Mouse (Mus musculus): ENCODE results near the gene Snta1.
A peak's percentile ranks its signal among the peaks of the same experiment; 100 is the strongest.

Snta1 gene

DNA sequence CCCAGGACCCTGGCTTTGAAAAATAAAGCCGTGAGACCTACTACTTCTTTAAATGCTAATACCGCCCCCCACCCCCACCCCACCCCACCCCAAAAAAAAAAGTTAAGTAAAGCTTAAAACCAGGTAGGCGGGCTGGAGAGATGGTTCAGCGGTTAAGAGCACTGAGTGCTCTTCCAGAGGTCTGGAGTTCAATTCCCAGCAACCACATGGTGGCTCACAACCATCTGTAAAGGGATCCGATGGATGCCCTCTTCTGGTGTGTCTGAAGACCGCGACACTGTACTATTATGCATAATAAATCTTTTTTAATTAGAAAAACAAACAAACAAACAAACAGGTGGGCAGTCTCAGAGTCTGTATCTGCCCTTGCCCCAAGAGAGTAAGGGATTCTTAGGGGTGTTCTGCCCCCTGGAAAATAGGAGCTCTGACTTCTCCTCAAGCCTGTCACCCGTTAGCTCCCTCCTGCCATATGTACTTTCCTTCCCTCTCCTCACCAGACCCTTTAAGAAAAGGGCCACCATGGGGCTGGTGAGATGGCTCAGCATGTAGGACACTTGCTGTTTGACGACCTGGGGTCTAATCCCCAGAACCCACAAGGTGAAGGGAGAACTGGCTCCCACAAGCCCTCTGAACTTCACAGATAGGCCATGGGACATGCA lies 34.9 kb downstream of the Snta1 start, which contains the start of gene Cdk5rap1:
Gene Cdk5rap1, minus strand, starts transcription at position 169 of the 659 bp plus-strand sequence.
- peak; percentile 21 for DNase-seq (ENCODE audit: low read depth, low spot score)

DNA sequence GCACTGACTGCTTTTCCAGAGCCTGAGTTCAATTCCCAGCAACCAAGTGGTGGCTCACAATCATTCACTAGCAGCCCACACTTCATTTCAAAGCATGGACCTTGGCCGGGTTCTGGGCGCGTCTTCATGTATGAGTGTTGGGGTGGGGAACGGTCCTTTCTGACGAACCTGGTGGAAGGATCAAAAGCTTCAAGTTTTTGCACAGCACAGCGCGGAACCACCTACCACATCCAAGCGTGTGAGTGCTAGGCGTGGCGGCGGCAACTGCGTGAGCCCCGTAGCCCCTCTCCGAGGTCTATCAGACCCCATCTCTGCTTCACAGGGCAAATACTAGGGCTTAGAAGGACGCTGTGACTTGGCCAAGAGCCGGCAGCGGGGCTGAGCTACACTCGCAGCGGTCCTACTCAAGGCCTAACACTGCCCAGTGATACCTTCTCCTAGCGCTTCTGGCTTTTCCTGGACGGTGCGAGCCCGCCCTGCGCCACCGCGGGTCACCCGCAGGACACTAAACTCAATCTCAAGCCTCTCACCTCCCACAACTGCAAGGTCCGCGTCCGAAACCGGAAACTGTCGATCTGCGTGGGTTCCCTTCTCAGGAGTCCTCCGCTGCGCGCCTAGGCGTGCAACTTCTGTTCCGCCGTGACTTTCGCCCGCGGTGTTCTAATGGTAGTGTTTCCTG lies 35.6 kb downstream of the Snta1 start:
- DNase-seq (ENCODE audit: low read depth, low spot score) = peak; percentile 88

DNA sequence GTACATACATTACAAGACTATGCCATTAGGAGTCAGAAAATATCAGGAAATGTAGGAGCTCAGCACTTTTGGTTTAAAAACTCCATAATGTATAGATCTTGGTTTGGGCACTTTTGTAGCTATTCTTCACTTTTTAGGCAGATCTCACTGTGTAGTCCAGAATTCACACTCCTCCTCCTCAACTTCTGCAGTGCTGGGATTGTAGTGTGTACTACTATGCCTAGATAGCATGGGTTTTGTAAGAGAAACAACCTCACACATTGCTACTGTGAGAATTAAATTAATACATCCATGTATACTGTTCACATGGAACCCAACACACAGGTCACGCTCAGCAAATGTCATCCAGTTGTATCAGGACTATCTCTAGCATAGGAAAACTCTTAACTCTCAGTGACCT lies 40.4 kb downstream of the Snta1 start:
- no peak for DNase-seq (ENCODE audit: low read depth, low spot score)

DNA sequence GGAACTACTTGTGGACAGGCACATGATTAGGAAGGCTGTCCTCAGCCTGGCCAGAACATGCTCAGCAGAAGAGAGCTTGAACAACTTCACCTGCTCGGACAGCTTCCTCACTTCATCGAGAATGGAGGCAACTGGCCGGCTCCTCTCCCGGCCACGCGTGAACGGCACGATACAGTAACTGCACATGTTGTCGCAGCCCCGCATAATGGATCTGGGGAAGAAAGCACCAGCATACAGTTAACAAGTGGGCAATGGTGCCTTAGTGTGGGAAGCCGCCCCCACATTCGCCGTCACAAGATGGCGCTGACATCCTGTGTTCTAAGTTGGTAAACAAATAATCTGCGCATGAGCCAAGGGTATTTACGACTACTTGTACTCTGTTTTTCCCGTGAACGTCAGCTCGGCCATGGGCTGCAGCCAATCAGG lies 53.9 kb downstream of the Snta1 start:
- peak; percentile 63 for DNase-seq (ENCODE audit: low read depth, low spot score)

DNA sequence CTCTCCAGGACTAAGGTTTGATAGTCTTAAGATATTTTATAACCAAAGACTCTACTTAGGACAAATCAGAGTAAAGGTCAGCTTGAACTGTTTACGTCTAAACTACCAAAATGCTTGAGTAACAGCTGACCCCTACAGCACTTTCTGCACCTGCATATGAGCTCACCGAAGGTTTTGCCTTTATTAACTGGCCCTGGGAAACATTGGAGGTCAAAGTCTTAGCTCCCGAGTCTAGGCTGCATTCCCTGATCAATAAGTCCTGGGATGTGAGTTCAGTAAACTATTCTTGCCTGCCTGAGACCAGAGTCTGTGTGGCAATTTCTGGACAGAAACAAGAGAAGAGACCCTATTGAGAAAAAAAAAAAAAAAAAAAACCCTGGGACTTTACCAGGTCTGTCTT lies 59.7 kb downstream of the Snta1 start:
- DNase-seq (ENCODE audit: low read depth, low spot score) = no peak

DNA sequence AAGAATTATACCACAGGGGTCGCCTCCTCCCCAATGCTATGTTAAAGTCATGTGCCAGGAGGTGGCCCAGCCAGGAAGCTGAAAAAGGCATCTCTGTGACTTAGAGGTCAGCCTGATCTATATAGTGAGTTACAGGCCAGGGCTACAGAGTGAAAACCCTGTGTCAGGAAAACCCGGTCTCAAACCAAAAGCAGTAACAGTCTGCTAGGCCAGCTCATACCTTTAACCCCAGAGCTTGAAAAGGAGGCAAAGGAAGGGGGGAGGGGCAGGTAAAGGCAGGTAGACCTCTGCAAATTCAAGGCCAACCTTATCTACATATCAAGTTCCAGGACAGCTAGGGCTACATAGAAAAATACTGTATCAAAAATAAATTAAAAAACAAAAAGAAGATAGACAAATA lies 68.5 kb downstream of the Snta1 start:
- no peak for DNase-seq (ENCODE audit: low read depth, low spot score)

DNA sequence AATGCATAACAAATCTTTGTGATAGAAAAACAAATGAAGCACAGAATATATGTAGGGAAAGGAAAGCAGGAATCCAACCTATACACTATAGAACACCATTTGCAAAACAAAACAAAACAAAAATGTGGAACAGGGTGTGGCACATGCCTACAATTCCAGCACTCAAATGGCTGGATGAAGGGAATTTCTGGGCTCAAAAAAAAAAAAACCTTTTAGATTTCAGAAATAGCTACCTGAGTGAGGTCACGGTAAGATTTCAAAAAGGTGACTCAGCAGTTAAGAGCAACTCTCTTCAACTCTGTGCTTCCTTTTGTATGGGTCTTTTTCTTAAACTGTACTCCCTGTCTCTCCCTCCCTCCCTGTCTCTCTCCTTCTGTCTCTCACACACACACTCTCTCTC lies 69.7 kb downstream of the Snta1 start:
- DNase-seq (ENCODE audit: low read depth, low spot score) = no peak

DNA sequence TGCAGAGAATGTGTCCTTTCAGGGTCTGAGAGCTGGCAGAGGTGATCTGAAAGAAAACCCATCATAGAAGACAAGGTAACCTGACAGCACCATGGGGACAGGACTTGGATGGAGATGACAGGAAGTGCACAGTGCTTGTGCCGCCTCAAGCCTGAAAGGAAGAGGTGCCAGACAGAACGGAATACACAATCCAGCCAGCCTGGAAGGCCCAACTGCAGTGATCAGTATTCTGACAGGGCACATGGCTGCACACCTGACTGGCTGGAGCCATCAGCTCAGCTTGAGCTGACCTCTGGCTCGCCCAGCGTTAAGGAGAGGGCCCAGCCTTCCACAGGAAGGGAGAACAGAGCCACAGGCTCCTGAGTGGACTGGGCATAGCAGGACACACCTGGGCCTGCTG lies 72.3 kb downstream of the Snta1 start:
- DNase-seq (ENCODE audit: low read depth, low spot score) = no peak

DNA sequence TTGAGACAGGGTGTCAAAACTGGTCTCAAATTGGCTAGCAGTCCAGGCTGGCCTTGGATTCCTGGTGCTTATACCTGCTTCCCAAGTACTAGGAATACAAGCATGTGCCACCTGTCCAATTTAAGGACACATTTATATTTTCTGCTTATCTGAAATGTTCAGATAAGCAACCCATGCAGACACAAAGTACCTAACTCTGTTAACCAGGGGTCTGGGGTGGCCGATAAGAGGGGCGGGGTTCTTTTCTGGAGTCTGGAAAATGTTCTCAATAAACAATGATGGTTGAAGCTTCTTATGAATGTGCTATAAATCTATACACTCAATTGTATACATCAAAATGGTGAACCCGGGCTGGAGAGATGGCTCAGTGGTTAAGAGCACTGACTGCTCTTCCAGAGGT lies 81.0 kb downstream of the Snta1 start:
- DNase-seq (ENCODE audit: low read depth, low spot score) = no peak
